Mouse (Mus musculus): ENCODE results near the gene Il12rb2. TPM values are rescaled to one million over a fixed set of nuclear protein-coding genes. Genes with fewer than 3 reads are reported as not detected.

Il12rb2 gene
- polyA plus RNA-seq, 1 experiment from 2014 or later = not detected

DNA sequence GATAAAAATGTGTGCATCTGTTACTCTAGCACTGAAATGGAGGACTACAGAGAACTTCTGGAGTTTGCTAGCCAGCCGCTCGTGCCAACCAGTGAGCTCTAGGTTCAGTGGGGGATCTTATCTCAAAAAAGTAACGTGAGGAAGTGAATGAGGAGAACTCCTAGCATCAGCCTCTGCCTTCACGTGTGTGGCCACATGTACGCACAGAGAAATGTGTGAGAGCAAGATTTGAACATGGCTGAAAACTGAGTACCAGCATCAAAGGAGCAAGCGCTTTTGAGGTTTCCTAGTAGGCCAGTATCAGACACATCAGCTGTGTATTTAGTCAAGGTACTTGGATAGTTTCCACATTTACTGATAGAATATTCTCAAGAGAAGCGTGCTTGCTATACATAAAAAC is 111.1 kb downstream of the Il12rb2 start:
- peaks cover 4% of the 10 kb centered on the region; the same call in 1 of the 2 replicates for H3K4me1 ChIP-seq (replicated peaks; ENCODE audit: control insufficient read depth, insufficient read depth, low read length)
- H3K4me3 ChIP-seq (ENCODE audit: low read depth, low read length) = no peak overlapping the region
- DNase-seq (ENCODE audit: low spot score) = no peak
- H3K4me2 ChIP-seq (ENCODE audit: low read length) = no peak overlapping the region
- no peak overlapping the region for H3K9ac ChIP-seq (ENCODE audit: low read length)
- no peak overlapping the region for H3K27ac ChIP-seq (ENCODE audit: low read depth)
- H3K9me3 ChIP-seq (ENCODE audit: control insufficient read depth, low read length) = no peaks in the 10 kb centered on the region
- H3K36me3 ChIP-seq (ENCODE audit: control insufficient read depth, insufficient read depth, low read length) = no peaks in the 10 kb centered on the region
- no peaks in the 10 kb centered on the region for H3K27me3 ChIP-seq (replicated peaks; ENCODE audit: control insufficient read depth, insufficient read depth, low read length)
- ATAC-seq (replicated peaks; ENCODE audit: low FRiP score, low TSS enrichment, low read depth) = no peak
- 86% methylated on average over 7 of the region's 7 CpGs for WGBS

GRCm38 (mm10) chr6:67251095-67251494 is 124.9 kb downstream of the Il12rb2 start:
- WGBS = 88% methylated on average over 4 of the region's 4 CpGs
- Histone ChIP-seq H3K4me2 (ENCODE audit: low read length) (no peak overlapping the region), H3K27ac (ENCODE audit: low read depth) (no peak overlapping the region), H3K36me3 (ENCODE audit: control insufficient read depth, insufficient read depth, low read length) (no peaks in the 10 kb centered on the region), H3K27me3 (replicated peaks; ENCODE audit: control insufficient read depth, insufficient read depth, low read length) (no peaks in the 10 kb centered on the region), H3K4me1 (replicated peaks; ENCODE audit: control insufficient read depth, insufficient read depth, low read length) (no peaks in the 10 kb centered on the region), H3K9me3 (ENCODE audit: control insufficient read depth, low read length) (no peaks in the 10 kb centered on the region), H3K4me3 (ENCODE audit: low read depth, low read length) (no peak overlapping the region), H3K9ac (ENCODE audit: low read length) (no peak overlapping the region)
- ATAC-seq (replicated peaks; ENCODE audit: low FRiP score, low TSS enrichment, low read depth) (no peak), DNase-seq (ENCODE audit: low spot score) (no peak)

GRCm38 (mm10) chr6:67244451-67244850 is 131.5 kb downstream of the Il12rb2 start:
- DNase-seq (ENCODE audit: low spot score) = no peak
- Histone ChIP-seq H3K9me3 (ENCODE audit: control insufficient read depth, low read length) (no peaks in the 10 kb centered on the region), H3K36me3 (ENCODE audit: control insufficient read depth, insufficient read depth, low read length) (no peaks in the 10 kb centered on the region), H3K27me3 (replicated peaks; ENCODE audit: control insufficient read depth, insufficient read depth, low read length) (no peaks in the 10 kb centered on the region), H3K4me1 (replicated peaks; ENCODE audit: control insufficient read depth, insufficient read depth, low read length) (no peaks in the 10 kb centered on the region), H3K9ac (ENCODE audit: low read length) (no peak overlapping the region), H3K27ac (ENCODE audit: low read depth) (no peak overlapping the region), H3K4me2 (ENCODE audit: low read length) (no peak overlapping the region), H3K4me3 (ENCODE audit: low read depth, low read length) (no peak overlapping the region)
- WGBS = 83% methylated on average over 5 of the region's 5 CpGs
- ATAC-seq (replicated peaks; ENCODE audit: low FRiP score, low TSS enrichment, low read depth) = no peak

- no peak overlapping the region for H3K9ac ChIP-seq (ENCODE audit: low read length)
- WGBS = 91% methylated on average over 7 of the region's 7 CpGs
- H3K4me3 ChIP-seq (ENCODE audit: low read depth, low read length) = no peak overlapping the region
- H3K4me1 ChIP-seq (replicated peaks; ENCODE audit: control insufficient read depth, insufficient read depth, low read length) = no peaks in the 10 kb centered on the region
- no peaks in the 10 kb centered on the region for H3K36me3 ChIP-seq (ENCODE audit: control insufficient read depth, insufficient read depth, low read length)
- DNase-seq (ENCODE audit: low spot score) = no peak
- H3K9me3 ChIP-seq (ENCODE audit: control insufficient read depth, low read length) = no peaks in the 10 kb centered on the region
- no peaks in the 10 kb centered on the region for H3K27me3 ChIP-seq (replicated peaks; ENCODE audit: control insufficient read depth, insufficient read depth, low read length)
- no peak overlapping the region for H3K27ac ChIP-seq (ENCODE audit: low read depth)
- ATAC-seq (replicated peaks; ENCODE audit: low FRiP score, low TSS enrichment, low read depth) = no peak
- no peak overlapping the region for H3K4me2 ChIP-seq (ENCODE audit: low read length)
Observed at GRCm38 (mm10) chr6:67243765-67244420, 132.1 kb downstream of the Il12rb2 start.

Other genes starting within 250 kb of the Il12rb2 start
- 459 and 472 TPM in 2 replicates for gene Serbp1, start 138.0 kb downstream of the Il12rb2 start, polyA plus RNA-seq (2014; fragmentation: Nextera tagmentation; extraction: Ambion mirVana)
- 0.12 and 0.18 TPM in 2 replicates for gene Il23r, start 115.7 kb upstream of the Il12rb2 start, polyA plus RNA-seq (2014; fragmentation: Nextera tagmentation; extraction: Ambion mirVana)
- 6.7 and 9.6 TPM in 2 replicates for gene Tacstd2, start 159.6 kb upstream of the Il12rb2 start, polyA plus RNA-seq (2014; fragmentation: Nextera tagmentation; extraction: Ambion mirVana)